Mouse (Mus musculus) cerebellum, adult 2 months (tissue): ENCODE measurements around the gene Olfr1511.
"Not testable (repeated sequence)": the region's sequence is repeated elsewhere in the genome, so short reads cannot be mapped to it uniquely, and the experiment has no call there.

Source experiments
- CTCF ChIP-seq: fragments of 200-500 bp; IDR thresholded peaks from 2 replicates; pipeline ENCODE4 v1.5.1; 2011; ENCODE audit warnings: low read depth, mild to moderate bottlenecking, control low read depth, low read length, moderate library complexity, borderline replicate concordance; ENCODE audit not compliant: insufficient read depth
- POLR2A ChIP-seq: fragments of 200-500 bp; IDR thresholded peaks from 2 replicates; pipeline ENCODE4 v1.6.1; 2011; ENCODE audit warnings: low read length, control low read depth, borderline replicate concordance; ENCODE audit not compliant: insufficient read depth

- not testable (repeated sequence) for TF ChIP-seq CTCF, POLR2A
Observed at GRCm38 (mm10) chr14:52410142-52410919, 13.2 kb upstream of the Olfr1511 start.
